Mouse (Mus musculus): ENCODE measurements around the gene Atad1. TPM values are rescaled to one million over a fixed set of nuclear protein-coding genes. Genes with fewer than 3 reads are reported as not detected.

The Atad1 gene
- polyA plus RNA-seq, 1 experiment from 2014 or later, result 65.0 TPM

- 28% methylated on average over 16 of the region's 16 CpGs for WGBS
- no peaks in the 10 kb centered on the region for H3K27me3 ChIP-seq (ENCODE audit: control insufficient read depth, insufficient read depth, low read length)
- peak overlapping the region; percentile 51 for H3K4me2 ChIP-seq (ENCODE audit: low read length)
- peak overlapping the region in 1 of 2 experiments; percentile 13; a peak in 2 of 4 replicates for H3K4me3 ChIP-seq (ENCODE audit: control insufficient read depth in 1 of 2, insufficient read depth in 1 of 2, low read depth in 1 of 2, low read length in 2 of 2)
- no peaks in the 10 kb centered on the region for H3K9me3 ChIP-seq (ENCODE audit: control insufficient read depth, low read length)
- H3K4me1 ChIP-seq (ENCODE audit: control insufficient read depth in 2 of 2, insufficient read depth in 2 of 2, low read length in 2 of 2), result peaks cover 13 to 20% of the 10 kb centered on the region in 2 experiments
- no peak for ATAC-seq (ENCODE audit: insufficient number of reproducible peaks, insufficient read depth, low FRiP score, low read depth)
- H3K36me3 ChIP-seq (ENCODE audit: control insufficient read depth, insufficient read depth, low read length), result 0 out of 2 replicates have a peak, but pooled peaks cover under 1% of the 10 kb centered on the region
- H3K9ac ChIP-seq (ENCODE audit: low read length), result peak overlapping the region; percentile 2; the same call in 1 of the 2 replicates
- no peak overlapping the region for H3K27ac ChIP-seq (replicated peaks in 1 of 2; ENCODE audit: control insufficient read depth in 1 of 2, insufficient read depth in 1 of 2, low read depth in 2 of 2, low read length in 2 of 2)
Measured at GRCm38 (mm10) chr19:32637357-32638275, 102.0 kb downstream of the Atad1 start.

GRCm38 (mm10) chr19:32634916-32635315 lies 104.7 kb downstream of the Atad1 start:
- ATAC-seq (ENCODE audit: insufficient number of reproducible peaks, insufficient read depth, low FRiP score, low read depth), result no peak
- WGBS, result 75% methylated on average over 8 of the region's 8 CpGs
- no peaks in the 10 kb centered on the region for H3K36me3 ChIP-seq (ENCODE audit: control insufficient read depth, insufficient read depth, low read length)
- no peaks in the 10 kb centered on the region for H3K9me3 ChIP-seq (ENCODE audit: control insufficient read depth, low read length)
- peaks cover 13 to 20% of the 10 kb centered on the region in 2 experiments for H3K4me1 ChIP-seq (ENCODE audit: control insufficient read depth in 2 of 2, insufficient read depth in 2 of 2, low read length in 2 of 2)
- no peaks in the 10 kb centered on the region for H3K27me3 ChIP-seq (ENCODE audit: control insufficient read depth, insufficient read depth, low read length)
- no peak overlapping the region for H3K9ac ChIP-seq (ENCODE audit: low read length)
- H3K4me3 ChIP-seq (ENCODE audit: control insufficient read depth in 1 of 2, insufficient read depth in 1 of 2, low read depth in 1 of 2, low read length in 2 of 2), result no peak overlapping the region
- H3K27ac ChIP-seq (replicated peaks in 1 of 2; ENCODE audit: control insufficient read depth in 1 of 2, insufficient read depth in 1 of 2, low read depth in 2 of 2, low read length in 2 of 2), result no peak overlapping the region
- no peak overlapping the region for H3K4me2 ChIP-seq (ENCODE audit: low read length)

DNA sequence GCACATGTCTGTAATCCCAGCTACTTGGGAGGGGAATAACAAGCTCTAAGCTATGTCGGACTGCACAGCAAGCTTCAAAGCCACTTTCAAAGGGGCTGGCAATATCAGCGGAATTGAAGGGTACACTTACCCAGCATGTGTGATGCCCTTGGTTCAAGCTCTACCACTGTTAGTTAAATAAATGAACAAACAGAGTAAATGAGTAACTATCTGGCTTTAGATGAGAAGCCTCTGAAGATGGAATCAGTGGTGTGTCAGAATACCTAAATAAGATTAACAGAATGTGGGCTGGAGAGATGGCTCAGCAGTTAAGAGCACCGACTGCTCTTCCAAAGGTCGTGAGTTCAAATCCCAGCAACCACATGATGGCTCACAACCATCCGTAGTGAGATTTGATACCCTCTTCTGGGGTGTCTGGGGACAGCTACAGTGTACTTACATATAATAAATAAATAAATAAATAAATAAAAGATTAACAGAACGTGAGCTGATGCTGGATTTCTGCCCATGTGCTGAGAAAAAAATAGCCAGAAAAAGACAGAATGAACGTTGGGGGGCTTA lies 110.9 kb downstream of the Atad1 start:
- no peak for ATAC-seq (ENCODE audit: insufficient number of reproducible peaks, insufficient read depth, low FRiP score, low read depth)
- H3K27ac ChIP-seq (replicated peaks in 1 of 2; ENCODE audit: control insufficient read depth in 1 of 2, insufficient read depth in 1 of 2, low read depth in 2 of 2, low read length in 2 of 2), result no peak overlapping the region
- no peaks in the 10 kb centered on the region for H3K27me3 ChIP-seq (ENCODE audit: control insufficient read depth, insufficient read depth, low read length)
- no peaks in the 10 kb centered on the region for H3K36me3 ChIP-seq (ENCODE audit: control insufficient read depth, insufficient read depth, low read length)
- no peaks in the 10 kb centered on the region for H3K9me3 ChIP-seq (ENCODE audit: control insufficient read depth, low read length)
- no peaks in the 10 kb centered on the region; a peak in 1 of 4 replicates for H3K4me1 ChIP-seq (ENCODE audit: control insufficient read depth in 2 of 2, insufficient read depth in 2 of 2, low read length in 2 of 2)
- H3K4me2 ChIP-seq (ENCODE audit: low read length), result no peak overlapping the region
- WGBS, result 80% methylated on average over 7 of the region's 7 CpGs
- H3K9ac ChIP-seq (ENCODE audit: low read length), result no peak overlapping the region
- no peak overlapping the region for H3K4me3 ChIP-seq (ENCODE audit: control insufficient read depth in 1 of 2, insufficient read depth in 1 of 2, low read depth in 1 of 2, low read length in 2 of 2)

DNA sequence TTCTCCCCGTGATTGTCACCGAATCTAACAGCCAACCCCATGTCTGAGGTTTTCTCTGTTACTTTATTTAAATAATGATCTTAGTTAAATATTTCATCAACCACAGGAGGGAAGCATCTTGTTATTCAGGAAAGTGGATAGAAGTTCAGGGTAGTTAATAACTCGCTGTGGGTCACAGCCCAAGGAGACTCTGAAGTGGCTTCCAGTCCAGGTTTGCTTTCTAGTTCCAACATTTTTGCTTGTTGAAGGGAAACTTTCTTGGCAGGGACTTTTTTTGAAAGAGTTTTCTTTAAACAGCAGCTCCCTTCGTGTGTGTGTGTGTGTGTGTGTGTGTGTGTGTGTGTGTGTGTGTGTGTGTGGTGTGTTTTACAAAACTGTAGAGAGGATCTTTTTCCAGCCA lies 112.0 kb downstream of the Atad1 start:
- H3K27me3 ChIP-seq (ENCODE audit: control insufficient read depth, insufficient read depth, low read length), result no peaks in the 10 kb centered on the region
- H3K9ac ChIP-seq (ENCODE audit: low read length), result no peak overlapping the region
- H3K27ac ChIP-seq (replicated peaks in 1 of 2; ENCODE audit: control insufficient read depth in 1 of 2, insufficient read depth in 1 of 2, low read depth in 2 of 2, low read length in 2 of 2), result no peak overlapping the region
- no peak for ATAC-seq (ENCODE audit: insufficient number of reproducible peaks, insufficient read depth, low FRiP score, low read depth)
- 81% methylated on average over 4 of the region's 4 CpGs for WGBS
- H3K36me3 ChIP-seq (ENCODE audit: control insufficient read depth, insufficient read depth, low read length), result no peaks in the 10 kb centered on the region
- no peaks in the 10 kb centered on the region; a peak in 1 of 4 replicates for H3K4me1 ChIP-seq (ENCODE audit: control insufficient read depth in 2 of 2, insufficient read depth in 2 of 2, low read length in 2 of 2)
- H3K4me2 ChIP-seq (ENCODE audit: low read length), result no peak overlapping the region
- H3K9me3 ChIP-seq (ENCODE audit: control insufficient read depth, low read length), result no peaks in the 10 kb centered on the region
- H3K4me3 ChIP-seq (ENCODE audit: control insufficient read depth in 1 of 2, insufficient read depth in 1 of 2, low read depth in 1 of 2, low read length in 2 of 2), result no peak overlapping the region

DNA sequence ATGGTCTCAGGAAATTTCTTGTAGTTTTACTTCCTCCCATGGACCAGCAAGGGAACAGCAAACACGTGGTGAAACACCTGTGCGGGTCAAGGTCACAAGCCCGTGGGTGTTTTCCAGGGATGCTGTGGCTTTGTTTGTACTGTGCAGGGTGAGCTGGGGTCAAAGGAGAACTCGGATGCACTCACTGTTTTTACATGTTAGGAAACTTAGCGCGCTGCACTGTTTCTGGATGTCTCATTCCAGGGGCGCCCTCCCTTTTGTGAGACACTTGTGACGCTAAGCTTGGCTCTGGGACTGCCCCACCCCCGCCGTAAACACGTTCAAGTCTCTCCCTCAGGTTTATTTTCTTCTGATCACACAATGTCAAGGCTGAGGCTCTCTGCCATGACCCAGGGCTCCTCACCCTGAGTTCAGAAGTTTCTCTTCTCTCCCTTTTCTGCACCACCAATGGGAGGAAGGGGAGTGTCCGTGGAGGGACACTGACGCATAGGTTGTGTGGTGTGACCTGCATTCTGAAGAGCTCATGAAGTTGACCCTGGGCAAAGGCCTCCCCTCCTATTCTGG lies 112.7 kb downstream of the Atad1 start:
- no peak overlapping the region for H3K4me2 ChIP-seq (ENCODE audit: low read length)
- ATAC-seq (ENCODE audit: insufficient number of reproducible peaks, insufficient read depth, low FRiP score, low read depth), result no peak
- no peaks in the 10 kb centered on the region for H3K27me3 ChIP-seq (ENCODE audit: control insufficient read depth, insufficient read depth, low read length)
- no peaks in the 10 kb centered on the region; a peak in 1 of 4 replicates for H3K4me1 ChIP-seq (ENCODE audit: control insufficient read depth in 2 of 2, insufficient read depth in 2 of 2, low read length in 2 of 2)
- H3K4me3 ChIP-seq (ENCODE audit: control insufficient read depth in 1 of 2, insufficient read depth in 1 of 2, low read depth in 1 of 2, low read length in 2 of 2), result no peak overlapping the region
- no peak overlapping the region for H3K27ac ChIP-seq (replicated peaks in 1 of 2; ENCODE audit: control insufficient read depth in 1 of 2, insufficient read depth in 1 of 2, low read depth in 2 of 2, low read length in 2 of 2)
- no peak overlapping the region for H3K9ac ChIP-seq (ENCODE audit: low read length)
- 58% methylated on average over 13 of the region's 13 CpGs for WGBS
- H3K36me3 ChIP-seq (ENCODE audit: control insufficient read depth, insufficient read depth, low read length), result no peaks in the 10 kb centered on the region
- H3K9me3 ChIP-seq (ENCODE audit: control insufficient read depth, low read length), result no peaks in the 10 kb centered on the region

DNA sequence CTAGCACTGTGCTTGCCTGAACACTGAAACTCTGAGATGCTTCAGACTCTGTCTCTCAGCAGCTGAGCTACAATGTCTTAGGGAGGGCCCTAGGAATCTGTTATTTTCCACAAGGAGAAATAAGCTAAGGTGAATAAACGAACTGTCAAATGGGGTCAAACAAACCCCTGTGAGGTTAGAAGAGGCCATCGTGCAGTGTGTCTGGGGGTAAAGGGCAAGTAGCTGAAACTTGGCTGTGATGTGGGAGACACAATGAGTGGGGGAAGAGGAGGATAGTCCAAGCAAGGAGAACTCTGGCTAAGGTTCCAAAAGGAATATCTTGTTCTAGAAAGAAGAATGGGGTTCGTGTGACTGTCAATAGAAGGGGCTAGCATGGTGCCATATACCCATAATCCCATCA lies 117.4 kb downstream of the Atad1 start:
- no peak for ATAC-seq (ENCODE audit: insufficient number of reproducible peaks, insufficient read depth, low FRiP score, low read depth)
- no peaks in the 10 kb centered on the region; a peak in 1 of 4 replicates for H3K4me1 ChIP-seq (ENCODE audit: control insufficient read depth in 2 of 2, insufficient read depth in 2 of 2, low read length in 2 of 2)
- 86% methylated on average over 3 of the region's 3 CpGs for WGBS
- no peaks in the 10 kb centered on the region for H3K27me3 ChIP-seq (ENCODE audit: control insufficient read depth, insufficient read depth, low read length)
- no peaks in the 10 kb centered on the region for H3K36me3 ChIP-seq (ENCODE audit: control insufficient read depth, insufficient read depth, low read length)
- no peaks in the 10 kb centered on the region for H3K9me3 ChIP-seq (ENCODE audit: control insufficient read depth, low read length)
- H3K9ac ChIP-seq (ENCODE audit: low read length), result no peak overlapping the region
- H3K27ac ChIP-seq (replicated peaks in 1 of 2; ENCODE audit: control insufficient read depth in 1 of 2, insufficient read depth in 1 of 2, low read depth in 2 of 2, low read length in 2 of 2), result no peak overlapping the region
- H3K4me3 ChIP-seq (ENCODE audit: control insufficient read depth in 1 of 2, insufficient read depth in 1 of 2, low read depth in 1 of 2, low read length in 2 of 2), result no peak overlapping the region
- H3K4me2 ChIP-seq (ENCODE audit: low read length), result no peak overlapping the region

All from heart, embryonic 14.5 days (tissue).